Mouse (Mus musculus) adrenal gland, adult 18-20 months (tissue): ENCODE data around the gene Zc3hav1l. TPM values are rescaled to one million over a fixed set of nuclear protein-coding genes. Genes with fewer than 3 reads are reported as not detected.

ENCODE experiments used
- DNase-seq, 2 experiments: peaks; one replicate each; pipeline ENCODE4 v3.0.0; 2021 to 2022; ENCODE audit warnings: low spot score in 2 of 2
- long read RNA-seq, 2 experiments: library from polyadenylated mRNA; stranded (forward); transcript quantifications; one replicate each; pipeline ENCODE4 v2.0.0; 2021
- total RNA-seq, 2 experiments: library from RNA; stranded (reverse); gene quantifications; 1 replicate in 1 of 2; 2 replicates in 1 of 2; pipeline ENCODE4 v1.2.3; 2021

Zc3hav1l gene
- total RNA-seq, result 1 to 10 TPM; 2.1 to 2.8 TPM
- long read RNA-seq, experiment 1, full-length matches to known transcripts, result 2 of 3 reads
- long read RNA-seq, experiment 1, partial matches to known transcripts, result 0 of 3 reads
- long read RNA-seq, experiment 1, other reads (novel, unspliced or antisense), result 1 of 3 reads
- long read RNA-seq, experiment 2, full-length matches to known transcripts, result 1 of 1 reads
- long read RNA-seq, experiment 2, partial matches to known transcripts, result 0 of 1 reads
- long read RNA-seq, experiment 2, other reads (novel, unspliced or antisense), result 0 of 1 reads

DNA sequence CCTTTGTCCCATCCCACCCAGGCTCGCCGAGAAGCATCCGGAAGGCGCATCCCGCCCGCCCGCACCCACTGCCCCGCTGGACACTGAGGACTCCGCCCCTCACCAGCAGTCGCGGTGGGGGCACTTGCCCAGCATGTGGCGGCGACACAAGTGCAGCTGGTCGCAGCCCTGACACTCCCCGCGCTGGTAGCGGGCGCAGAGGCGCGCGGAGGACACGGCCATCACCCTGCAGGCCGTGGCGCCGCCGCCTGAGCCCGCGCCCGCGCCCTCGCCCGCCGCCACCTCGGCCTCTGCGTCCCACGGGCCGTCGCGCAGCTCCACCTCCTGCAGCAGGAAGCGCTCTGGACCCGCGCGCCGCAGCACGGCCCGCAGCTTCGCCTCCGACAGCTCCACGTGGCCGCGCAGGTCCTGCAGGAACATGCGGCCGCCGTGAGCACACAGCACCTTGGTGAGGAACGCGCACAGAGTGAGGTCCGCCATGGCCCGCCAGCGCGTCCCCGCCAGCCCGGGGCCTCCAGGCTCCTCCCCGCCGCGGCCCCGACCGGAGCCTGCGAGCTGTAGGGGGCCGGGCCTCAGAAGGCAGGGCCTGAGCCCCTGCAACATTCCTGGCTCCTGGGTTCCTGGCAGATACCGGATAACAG lies at the start of gene Zc3hav1l:
Gene Zc3hav1l (minus strand): TSS at position 499 of the 641 bp plus-strand sequence.
- DNase-seq, result peak; percentile 63 to 71

GRCm38 (mm10) chr6:38347875-38348274 lies 48.8 kb upstream of the Zc3hav1l start:
- no peak for DNase-seq

DNA sequence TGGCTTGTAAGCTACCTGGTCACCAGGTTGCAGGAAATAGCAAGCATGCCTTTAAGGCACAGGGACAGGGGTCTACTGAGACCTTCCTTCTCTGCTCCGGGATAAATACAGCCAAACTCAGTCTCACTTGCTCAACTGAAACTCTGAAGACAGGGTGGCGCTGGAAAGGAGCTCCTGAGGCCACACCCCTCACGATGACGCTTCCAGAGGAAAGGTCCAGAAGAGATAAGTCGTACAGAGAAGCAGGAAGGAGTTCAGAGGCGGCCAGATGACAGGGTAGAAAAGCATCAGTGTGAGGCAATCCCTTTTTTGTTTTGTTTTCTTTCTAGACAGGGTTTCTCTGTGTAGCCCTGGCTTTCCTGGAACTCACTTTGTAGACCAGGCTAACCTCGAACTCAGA lies 46.7 kb upstream of the Zc3hav1l start:
- peak; percentile 61 to 64 for DNase-seq

GRCm38 (mm10) chr6:38344006-38344670 lies 45.1 kb upstream of the Zc3hav1l start:
- no peak for DNase-seq

DNA sequence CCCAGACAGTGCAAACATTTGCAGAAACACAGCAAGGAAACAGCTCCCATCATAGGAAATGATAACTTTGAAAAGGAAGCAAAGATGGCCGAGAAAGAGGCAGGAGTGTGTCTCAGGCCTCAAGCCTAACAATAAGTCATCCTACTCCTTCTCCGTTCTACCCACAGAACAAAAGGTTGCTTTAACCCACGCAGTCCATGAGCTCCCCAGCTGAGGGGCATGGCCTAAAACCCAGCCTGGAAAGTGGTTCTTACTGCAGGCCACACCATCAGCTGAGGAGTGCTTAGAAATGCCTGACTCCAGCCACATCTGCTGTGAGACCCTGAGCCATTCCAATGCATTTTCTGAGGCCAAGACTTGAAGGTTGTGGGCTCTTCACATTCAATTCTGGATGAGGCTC lies 44.5 kb upstream of the Zc3hav1l start:
- no peak for DNase-seq

DNA sequence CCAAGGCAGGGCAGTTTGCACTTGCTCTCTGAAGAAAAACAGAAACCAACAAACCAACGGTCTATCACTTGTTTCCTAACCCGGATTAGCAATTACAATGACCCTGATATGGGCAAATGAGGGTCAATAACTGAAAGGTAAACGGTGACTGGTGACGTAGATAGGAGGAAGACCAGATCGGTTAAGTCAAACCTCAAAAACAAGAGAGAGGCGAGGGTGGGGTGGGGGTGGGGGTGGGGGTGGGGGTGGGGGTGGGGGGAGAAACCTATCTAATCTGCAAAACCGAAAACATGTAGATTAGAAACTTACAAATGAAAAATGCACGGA lies 43.6 kb upstream of the Zc3hav1l start:
- DNase-seq, result no peak

DNA sequence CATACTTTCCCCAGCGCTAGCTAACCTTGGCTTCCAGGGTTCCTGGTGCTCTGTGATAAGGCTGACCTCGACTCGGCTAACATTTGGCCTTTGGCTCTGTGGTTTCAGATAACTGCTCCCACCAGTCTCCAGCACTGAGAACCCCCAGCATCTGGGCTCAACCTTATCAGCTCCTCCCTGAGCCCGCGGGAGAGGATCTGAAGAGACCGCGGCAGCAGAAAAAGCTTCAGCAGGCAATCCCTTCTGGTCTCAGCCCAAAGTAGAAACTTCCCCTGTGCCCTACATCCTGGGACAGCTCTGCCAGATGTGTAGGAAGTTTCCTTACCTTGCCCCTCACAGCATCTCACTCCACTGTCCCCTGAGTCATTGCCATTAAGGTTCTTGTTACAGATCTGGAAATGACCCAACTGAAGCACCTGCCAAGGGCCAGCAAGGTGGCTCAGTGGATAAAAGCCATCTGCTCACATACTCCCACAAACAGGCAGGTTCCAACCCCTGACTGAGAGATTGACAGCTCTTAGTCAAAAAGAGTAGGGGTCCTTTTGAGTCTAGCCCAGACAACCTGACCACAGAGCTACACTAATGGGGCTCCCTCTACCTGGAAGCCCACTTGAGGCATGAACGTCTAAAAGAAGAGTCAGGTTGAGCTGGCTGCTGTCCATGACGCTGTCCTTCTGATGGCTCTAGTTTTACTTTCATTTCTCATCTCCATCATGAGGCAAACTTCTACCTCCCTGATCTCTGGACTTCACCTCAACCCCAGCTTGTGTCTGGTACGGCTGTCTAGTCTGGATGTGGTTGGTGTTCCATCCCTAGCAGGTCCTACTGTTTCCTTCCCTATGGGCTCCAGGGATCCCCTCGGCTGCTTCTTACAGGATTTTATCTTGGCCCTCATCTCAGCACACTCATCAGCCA lies 42.9 kb upstream of the Zc3hav1l start:
- DNase-seq, result no peak

GRCm38 (mm10) chr6:38339078-38339477 lies 40.0 kb upstream of the Zc3hav1l start:
- DNase-seq, result no peak

GRCm38 (mm10) chr6:38337951-38338350 lies 38.9 kb upstream of the Zc3hav1l start:
- peak; percentile 47 to 60 for DNase-seq

DNA sequence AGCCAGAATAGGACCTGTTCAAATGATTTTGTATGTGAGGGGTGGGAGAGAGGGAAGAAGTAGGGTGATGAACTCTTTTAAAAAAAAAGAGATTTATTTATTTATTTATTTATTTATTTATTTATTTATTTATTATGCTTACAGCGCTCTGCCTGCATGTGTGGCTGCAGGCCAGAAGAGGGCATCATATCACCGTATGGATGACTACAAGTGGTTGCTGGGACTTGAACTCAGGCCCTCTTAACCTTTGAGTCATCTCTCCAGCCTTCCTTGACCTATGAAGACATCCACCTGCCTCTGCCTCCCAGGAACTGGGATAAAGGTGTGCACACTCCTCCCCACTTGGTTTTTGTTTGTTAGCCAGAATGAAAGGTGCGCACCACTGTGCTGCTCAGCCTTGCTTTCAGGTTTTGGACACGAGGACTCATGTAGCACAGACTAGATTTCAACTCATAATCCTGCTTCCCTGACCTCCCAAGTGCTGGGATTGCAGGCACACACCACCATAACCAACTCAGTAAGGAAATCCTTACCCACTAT lies 38.2 kb upstream of the Zc3hav1l start:
- no peak for DNase-seq

GRCm38 (mm10) chr6:38335264-38335663 lies 36.2 kb upstream of the Zc3hav1l start:
- no peak for DNase-seq

DNA sequence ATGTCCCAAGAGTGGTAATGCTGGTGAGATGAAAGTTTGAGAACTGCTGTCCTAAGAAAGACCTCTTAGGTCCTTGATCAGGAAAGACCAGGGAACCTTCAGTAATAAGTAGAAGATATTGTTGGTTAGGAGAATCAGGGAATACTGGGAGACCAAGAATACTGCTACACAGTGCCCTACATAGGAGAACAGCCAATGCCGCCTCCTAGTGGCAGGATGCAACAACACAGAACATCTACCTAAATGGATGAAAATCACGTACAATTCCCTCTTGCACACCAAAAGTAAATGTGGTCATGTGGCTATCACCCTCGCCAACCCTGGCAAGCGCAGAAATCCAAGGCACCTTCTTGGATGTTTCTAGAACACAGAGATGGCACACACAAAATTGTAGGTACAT lies 27.5 kb upstream of the Zc3hav1l start:
- DNase-seq, result no peak

DNA sequence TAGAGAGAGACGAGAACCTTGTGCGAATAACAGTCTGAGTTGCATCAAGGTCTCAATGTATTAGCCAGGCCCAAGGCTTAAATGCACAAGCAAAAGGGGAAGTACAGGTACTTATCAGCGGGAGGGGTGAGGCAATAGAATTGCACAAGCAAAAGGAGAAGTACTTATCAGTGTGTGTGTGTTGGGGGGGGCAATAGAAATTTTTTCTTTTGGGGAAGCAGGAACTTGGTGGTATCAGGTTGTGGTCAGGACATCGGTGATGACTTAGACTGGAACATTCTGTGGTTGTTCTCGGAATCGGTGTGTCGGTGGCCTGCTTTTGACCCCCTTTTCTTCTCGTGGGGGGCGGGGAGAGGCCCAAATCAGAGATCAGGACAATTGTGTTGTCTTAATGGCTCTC lies 21.6 kb upstream of the Zc3hav1l start:
- no peak for DNase-seq

GRCm38 (mm10) chr6:38316050-38316449 lies 17.0 kb upstream of the Zc3hav1l start:
- no peak for DNase-seq

DNA sequence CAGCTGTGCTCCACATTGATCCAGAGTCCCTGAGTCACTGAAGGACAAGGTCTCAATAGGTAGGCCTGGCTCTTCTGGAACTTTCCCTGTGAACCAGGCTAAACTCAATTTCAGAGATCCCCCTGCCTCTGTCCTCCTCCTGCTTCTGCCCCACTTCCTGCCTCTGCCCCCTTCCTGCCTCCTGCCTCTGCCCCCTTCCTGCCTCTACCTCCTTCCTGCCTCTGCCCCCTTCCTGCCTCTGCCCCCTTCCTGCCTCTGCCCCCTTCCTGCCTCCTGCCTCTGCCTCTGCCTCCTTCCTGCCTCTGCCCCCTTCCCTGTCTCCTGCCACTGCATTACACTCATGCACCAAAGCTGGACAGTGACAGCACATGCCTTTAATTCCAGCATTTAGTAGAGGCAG lies 10.7 kb upstream of the Zc3hav1l start:
- DNase-seq, result no peak

- DNase-seq, result no peak
Observed at GRCm38 (mm10) chr6:38304981-38305380, 5.9 kb upstream of the Zc3hav1l start.

DNA sequence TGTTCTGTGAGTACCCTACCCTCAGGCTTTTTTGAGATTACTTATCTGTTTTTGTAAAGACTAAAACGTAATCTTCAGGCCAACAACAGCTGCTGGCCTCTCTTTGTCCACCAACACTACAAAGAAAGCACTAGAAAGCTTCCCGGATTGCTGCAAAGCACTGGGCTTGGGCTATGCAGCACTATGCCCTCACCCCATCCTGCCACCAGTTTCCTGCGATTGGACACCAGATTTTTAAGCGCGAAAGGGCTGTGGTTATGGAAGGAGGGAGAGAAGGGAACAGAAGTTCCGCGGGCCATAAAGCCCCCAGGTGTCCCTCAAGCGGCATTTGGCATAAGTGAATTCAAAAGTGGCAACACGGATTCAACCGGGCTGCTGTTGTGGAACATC lies 818 bp downstream of the Zc3hav1l start:
- DNase-seq, result no peak

- no peak for DNase-seq
Observed at GRCm38 (mm10) chr6:38297580-38298245, 1.3 kb downstream of the Zc3hav1l start.

DNA sequence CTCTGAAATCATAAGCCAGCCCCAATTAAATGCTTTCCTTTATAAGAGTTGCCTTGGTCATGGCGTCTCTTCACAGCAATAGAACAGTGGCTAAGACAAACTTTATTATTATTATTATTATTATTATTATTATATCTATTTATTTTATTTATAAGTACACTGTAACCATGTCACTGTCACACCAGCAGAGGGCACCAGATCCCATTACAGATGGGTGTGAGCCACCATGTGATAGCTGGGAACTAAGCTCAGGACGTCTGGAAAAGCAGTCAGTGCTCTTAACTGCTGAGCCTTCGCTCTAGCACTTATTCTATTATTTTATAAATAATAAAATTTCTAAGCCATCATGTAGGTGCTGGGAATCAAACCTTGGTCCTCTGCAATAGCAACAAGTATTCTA lies 5.4 kb downstream of the Zc3hav1l start:
- no peak for DNase-seq

GRCm38 (mm10) chr6:38292871-38293646 lies 6.0 kb downstream of the Zc3hav1l start:
- DNase-seq, result no peak
